Mouse (Mus musculus) T-cell, adult 2 months (primary cell): ENCODE measurements around the gene Zzz3.
A peak's percentile ranks its signal among the peaks of the same experiment; 100 is the strongest.

Experiments
- DNase-seq: peaks from one replicate; pipeline ENCODE4 v3.0.0; 2022; ENCODE audit warnings: low spot score

Gene Zzz3

GRCm38 (mm10) chr3:152466849-152467248, 71.6 kb downstream of the Zzz3 start:
- no peak for DNase-seq

DNA sequence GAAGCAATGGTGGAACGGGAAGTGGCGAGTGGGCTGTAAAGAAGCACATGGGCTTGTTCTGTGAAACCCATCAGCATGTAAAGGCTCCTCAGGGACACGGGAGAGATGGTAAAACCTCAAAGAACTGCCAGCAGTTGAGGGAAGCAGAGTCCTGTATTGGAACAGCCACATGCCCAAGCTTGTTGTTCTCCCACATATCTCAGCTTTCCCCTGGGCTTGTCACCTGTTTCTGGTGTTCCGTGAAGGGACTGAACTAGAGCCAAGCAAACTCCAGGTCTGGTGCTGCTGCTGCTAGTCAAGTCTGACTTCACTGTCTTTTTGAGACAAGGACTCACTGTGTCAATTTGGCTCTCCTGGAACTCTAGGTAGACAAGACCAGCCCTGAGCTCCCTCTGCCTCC, 72.0 kb downstream of the Zzz3 start:
- no peak for DNase-seq

DNA sequence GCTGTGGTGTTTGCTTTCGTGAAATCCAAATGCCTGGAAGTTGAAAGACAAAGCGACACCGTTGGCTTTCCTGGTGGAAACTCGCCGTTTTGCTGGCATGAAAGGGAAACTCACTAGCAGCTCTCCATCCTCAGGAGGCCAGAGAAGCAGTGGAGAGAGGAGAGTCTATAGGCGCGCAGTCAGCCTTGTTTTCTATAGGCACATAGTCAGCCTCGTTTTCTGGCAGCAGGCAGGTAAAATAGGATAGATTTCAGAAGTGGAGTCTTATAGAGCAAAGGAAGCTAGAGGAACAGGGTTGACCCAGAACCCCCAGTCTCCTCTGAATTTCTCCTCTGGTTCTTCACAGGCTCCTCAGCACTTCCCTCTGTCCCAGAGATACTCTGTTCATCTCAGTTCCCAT, 72.8 kb downstream of the Zzz3 start:
- no peak for DNase-seq

DNA sequence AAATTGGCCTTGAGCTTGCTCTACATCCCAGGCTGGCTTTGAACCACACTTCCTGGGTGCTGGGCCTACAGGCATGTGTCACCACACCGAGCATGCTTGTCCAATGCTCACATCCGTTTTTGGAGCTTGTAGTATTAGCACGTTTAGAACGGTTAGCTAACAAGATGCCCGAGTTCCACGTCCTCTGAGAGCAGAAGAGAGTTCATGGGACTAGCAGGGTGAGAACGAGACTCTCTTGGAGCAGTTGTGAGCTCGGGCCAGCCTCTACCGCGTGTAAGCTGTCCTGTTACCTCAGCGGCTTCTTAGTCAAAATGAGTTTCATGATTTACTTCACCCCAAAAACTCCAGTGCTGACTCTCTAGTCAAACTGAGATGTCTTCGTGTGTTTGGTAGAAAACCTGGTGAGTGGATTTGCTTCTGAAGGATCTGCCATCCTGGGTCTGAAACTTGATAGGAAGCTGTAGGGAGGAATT, 73.3 kb downstream of the Zzz3 start:
- DNase-seq, result no peak

- no peak for DNase-seq
These were observed 74.3 kb downstream of the Zzz3 start for GRCm38 (mm10) chr3:152469423-152470200.

DNA sequence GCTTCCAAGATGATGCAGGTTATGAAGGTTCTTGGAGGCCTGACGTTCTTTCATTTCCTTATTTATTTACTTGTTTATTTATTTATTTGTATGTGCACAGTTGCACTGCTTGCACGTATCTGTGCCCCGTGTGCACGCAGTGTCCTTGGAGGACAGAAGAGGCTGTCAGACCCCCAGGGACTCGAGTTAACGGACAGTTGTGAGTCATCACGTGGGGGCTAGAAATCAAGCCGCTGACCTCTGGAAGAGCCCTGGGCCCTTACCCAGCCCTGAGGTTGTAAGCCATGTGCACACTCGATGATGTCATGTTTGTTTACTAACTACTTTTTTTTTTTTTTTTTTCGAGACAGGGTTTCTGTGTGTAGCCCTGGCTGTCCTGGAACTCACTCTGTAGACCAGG, 75.1 kb downstream of the Zzz3 start:
- DNase-seq, result no peak

- no peak for DNase-seq
These were observed 77.4 kb downstream of the Zzz3 start for GRCm38 (mm10) chr3:152472676-152473075.

GRCm38 (mm10) chr3:152474582-152475277, 79.5 kb downstream of the Zzz3 start:
- DNase-seq, result peak; percentile 26

- no peak for DNase-seq
These were observed 80.0 kb downstream of the Zzz3 start for GRCm38 (mm10) chr3:152475278-152475669.

GRCm38 (mm10) chr3:152475894-152476293, 80.6 kb downstream of the Zzz3 start:
- DNase-seq, result no peak

DNA sequence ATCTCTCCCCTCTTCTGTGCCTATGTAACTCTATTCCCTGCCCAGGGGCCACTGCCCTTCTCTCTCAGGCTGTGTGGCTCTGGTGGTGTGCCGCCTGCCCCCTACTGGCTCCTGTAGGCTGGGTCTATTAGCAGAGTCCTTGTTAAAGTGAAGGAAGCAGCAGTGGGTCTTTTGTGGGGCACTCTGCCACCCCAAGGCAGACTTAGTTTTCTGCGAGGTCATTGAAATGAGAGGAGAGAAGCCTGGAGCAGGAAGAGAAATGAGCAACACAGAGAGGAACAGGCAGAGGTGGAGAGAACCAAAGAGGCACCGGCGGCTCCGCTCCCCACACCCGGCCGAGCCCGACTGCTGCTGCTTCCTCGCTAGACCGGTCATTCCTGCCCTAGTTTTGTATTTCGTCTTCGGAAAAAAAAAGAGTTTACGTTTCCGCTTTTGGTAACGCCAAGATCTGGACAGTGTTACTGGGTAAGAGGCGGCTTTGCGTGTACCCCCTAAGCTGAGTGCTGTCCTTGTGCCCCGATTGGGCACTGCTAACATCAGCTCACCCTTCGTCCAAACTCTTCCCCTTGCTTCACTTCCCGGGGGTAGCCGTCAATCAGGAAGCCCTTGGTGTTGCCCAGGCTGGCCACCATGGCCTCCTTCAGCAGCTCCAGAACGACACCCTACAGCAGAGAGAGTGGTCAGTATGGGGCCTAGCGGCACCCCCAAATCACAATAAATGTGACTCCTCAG, 82.7 kb downstream of the Zzz3 start:
- DNase-seq, result peak; percentile 53

- peak; percentile 30 for DNase-seq
These were observed 83.5 kb downstream of the Zzz3 start for GRCm38 (mm10) chr3:152478599-152479435.

GRCm38 (mm10) chr3:152480336-152480735, 85.1 kb downstream of the Zzz3 start:
- no peak for DNase-seq

GRCm38 (mm10) chr3:152482182-152482581, 86.9 kb downstream of the Zzz3 start:
- DNase-seq, result no peak

- DNase-seq, result no peak
These were observed 88.5 kb downstream of the Zzz3 start for GRCm38 (mm10) chr3:152483800-152484199.

GRCm38 (mm10) chr3:152484206-152484605, 88.9 kb downstream of the Zzz3 start:
- no peak for DNase-seq

GRCm38 (mm10) chr3:152488964-152489363, 93.7 kb downstream of the Zzz3 start:
- DNase-seq, result no peak

DNA sequence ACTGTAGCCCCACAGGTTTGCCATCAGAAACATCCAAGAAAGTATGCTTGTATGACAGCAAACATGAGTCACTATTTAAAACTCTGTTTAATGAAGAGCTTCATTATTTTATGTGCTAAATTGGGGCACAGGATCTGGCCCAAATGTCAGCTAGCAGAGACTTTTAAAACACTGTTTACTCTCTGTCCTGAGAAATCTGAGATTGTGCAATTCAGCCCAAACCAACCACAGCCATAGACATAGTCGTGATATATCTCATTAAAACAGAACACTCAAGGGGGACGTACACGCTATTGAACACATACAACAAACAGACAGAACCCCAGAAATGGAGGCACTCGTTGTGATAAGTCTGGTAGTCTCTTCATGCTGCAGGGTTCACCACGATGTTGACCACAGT, 95.2 kb downstream of the Zzz3 start:
- DNase-seq, result no peak

GRCm38 (mm10) chr3:152492241-152492640, 97.0 kb downstream of the Zzz3 start:
- no peak for DNase-seq

DNA sequence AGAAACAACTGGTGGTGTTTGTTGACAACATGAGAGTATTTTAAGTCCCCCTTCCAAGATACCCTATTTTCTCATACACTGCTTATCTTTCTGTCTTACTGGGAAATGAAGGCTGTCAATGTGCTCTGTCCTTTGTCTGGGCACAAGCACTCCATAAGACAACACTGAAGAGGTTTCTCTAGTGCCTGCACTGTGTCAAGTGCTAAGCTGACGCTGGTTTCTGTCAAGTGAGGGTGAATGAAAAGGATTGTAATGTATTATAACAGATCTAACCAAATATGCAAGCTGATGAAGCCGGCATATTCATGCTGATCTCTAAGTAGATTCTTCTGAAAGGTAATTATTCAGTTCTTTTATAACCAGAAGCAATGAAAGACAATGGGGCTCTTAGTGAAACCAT, 98.5 kb downstream of the Zzz3 start:
- no peak for DNase-seq

DNA sequence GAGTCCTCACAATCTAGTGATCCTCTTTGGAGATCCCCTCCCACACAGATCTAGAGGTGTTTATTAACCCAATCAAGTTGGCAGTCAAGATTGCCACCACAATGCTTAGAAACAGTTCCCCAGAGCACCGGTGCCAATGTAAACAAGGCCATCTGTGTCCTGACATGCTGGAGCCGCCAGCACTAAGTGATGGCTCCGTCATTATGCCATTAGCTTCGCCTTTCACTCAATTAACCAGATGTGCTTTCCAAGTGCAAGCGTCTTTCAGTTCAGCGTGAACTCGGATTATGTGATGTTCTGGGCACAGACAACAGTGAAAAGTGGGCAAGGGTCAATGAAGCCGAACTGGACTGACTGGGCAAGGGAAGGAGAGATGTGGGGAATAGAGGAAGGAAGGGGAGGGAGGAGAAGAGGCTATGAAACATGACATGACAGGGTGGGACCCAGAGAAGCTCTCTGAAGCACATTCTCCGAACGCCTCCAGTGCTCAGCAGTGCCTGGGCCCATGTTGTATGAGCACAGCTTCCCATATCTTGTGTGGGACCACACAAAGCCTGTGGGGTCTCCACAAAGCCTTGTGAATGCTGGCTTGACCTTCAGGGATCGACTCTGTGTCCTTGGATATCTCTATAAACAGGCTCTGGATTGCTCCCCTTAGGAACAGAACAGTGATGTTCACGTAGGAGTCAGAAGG, 99.5 kb downstream of the Zzz3 start:
- no peak for DNase-seq
